Mouse (Mus musculus) embryonic facial prominence, embryonic 11.5 days (tissue): ENCODE measurements at regions not wholly inside any gene's neighbourhood (a gene's known extent, or its start where the extent isn't known, plus 50 kb on each side); places are given as distances from the start of the nearest gene placed in this dataset.

Experiments
- ATAC-seq: fragments of 200-750 bp; cut with Nextera tagmentation; replicated peaks from 2 replicates; pipeline ENCODE4 v1.8.0; 2017; ENCODE audit warnings: low read depth; ENCODE audit not compliant: insufficient number of reproducible peaks, low FRiP score, low TSS enrichment
- DNase-seq: peaks from one replicate; pipeline ENCODE4 v3.0.0-alpha.2; 2015; ENCODE audit warnings: low spot score
- H3K27ac ChIP-seq: fragments of 300-500 bp; sonication (generic); replicated peaks from 2 replicates; pipeline ENCODE4 v1.5.1; 2014; ENCODE audit warnings: mild to moderate bottlenecking, low read depth, low read length, control low read depth
- H3K27me3 ChIP-seq: fragments of 300-500 bp; sonication (generic); 2 replicates; pipeline ENCODE4 v1.6.1; 2014; ENCODE audit warnings: mild to moderate bottlenecking, low read length, moderate library complexity, mixed read lengths; ENCODE audit not compliant: control insufficient read depth, insufficient read depth
- H3K36me3 ChIP-seq: fragments of 300-500 bp; sonication (generic); replicated peaks from 2 replicates; pipeline ENCODE4 v1.6.1; 2014; ENCODE audit warnings: low read depth, mild to moderate bottlenecking, low read length, moderate library complexity, mixed read lengths; ENCODE audit not compliant: control insufficient read depth, insufficient read depth
- H3K4me1 ChIP-seq: fragments of 300-500 bp; sonication (generic); 2 replicates; pipeline ENCODE4 v1.6.1; 2014; ENCODE audit warnings: low read length, mixed read lengths; ENCODE audit not compliant: control insufficient read depth, insufficient read depth
- H3K4me2 ChIP-seq: fragments of 300-500 bp; sonication (generic); 2 replicates; pipeline ENCODE4 v1.6.1; 2014; ENCODE audit warnings: low read depth, mild to moderate bottlenecking, control low read depth, low read length, moderate library complexity
- H3K4me3 ChIP-seq: fragments of 300-500 bp; sonication (generic); 2 replicates; pipeline ENCODE4 v1.5.1; 2014; ENCODE audit warnings: low read depth, low read length, control low read depth
- H3K9ac ChIP-seq: fragments of 300-500 bp; sonication (generic); replicated peaks from 2 replicates; pipeline ENCODE4 v1.6.1; 2014; ENCODE audit warnings: mild to moderate bottlenecking, control low read depth, low read length
- H3K9me3 ChIP-seq: fragments of 300-500 bp; sonication (generic); replicated peaks from 2 replicates; pipeline ENCODE4 v1.6.1; 2016; ENCODE audit warnings: mild to moderate bottlenecking, low read length, inconsistent platforms, mixed read lengths; ENCODE audit not compliant: control insufficient read depth
- WGBS: fragments of 180-500 bp; shearing (Covaris S2); extraction: QIAGEN DNeasy Blood & Tissue Kit; methylation state at CpG from one replicate; pipeline ENCODE4 v1.1.7; 2014; 5-methylcytosine and 5-hydroxymethylcytosine counted together

- no peaks in the 10 kb centered on the region for H3K9me3 ChIP-seq
- no peak overlapping the region for H3K4me3 ChIP-seq
- no peak overlapping the region for H3K27ac ChIP-seq
- H3K4me2 ChIP-seq, result no peak overlapping the region
- H3K27me3 ChIP-seq, result no peaks in the 10 kb centered on the region
- ATAC-seq, result no peak
- H3K9ac ChIP-seq, result no peak overlapping the region
- whole genome bisulfite sequencing, result 83% methylated on average over 4 of the region's 4 CpGs
- no peaks in the 10 kb centered on the region for H3K36me3 ChIP-seq
- H3K4me1 ChIP-seq, result no peaks in the 10 kb centered on the region
- no peak for DNase-seq
Measured at GRCm38 (mm10) chr3:21634675-21635204, 441.7 kb upstream of the Tbl1xr1 start.

GRCm38 (mm10) chr3:21638886-21639285 lies 437.6 kb upstream of the Tbl1xr1 start:
- Histone ChIP-seq H3K4me1 (no peaks in the 10 kb centered on the region), H3K4me3 (no peak overlapping the region), H3K4me2 (no peak overlapping the region), H3K27ac (no peak overlapping the region), H3K9me3 (no peaks in the 10 kb centered on the region), H3K36me3 (no peaks in the 10 kb centered on the region), H3K9ac (no peak overlapping the region), H3K27me3 (no peaks in the 10 kb centered on the region)
- 81% methylated on average over 5 of the region's 5 CpGs for WGBS
- ATAC-seq, result no peak
- DNase-seq, result no peak

- DNase-seq (no peak), ATAC-seq (no peak)
- Histone ChIP-seq H3K36me3 (no peaks in the 10 kb centered on the region), H3K9ac (no peak overlapping the region), H3K9me3 (no peaks in the 10 kb centered on the region), H3K27ac (no peak overlapping the region), H3K27me3 (no peaks in the 10 kb centered on the region), H3K4me3 (no peak overlapping the region), H3K4me1 (no peaks in the 10 kb centered on the region), H3K4me2 (no peak overlapping the region)
- 57% methylated on average over 5 of the region's 5 CpGs for WGBS
Measured at GRCm38 (mm10) chr3:21639576-21639975, 436.9 kb upstream of the Tbl1xr1 start.

DNA sequence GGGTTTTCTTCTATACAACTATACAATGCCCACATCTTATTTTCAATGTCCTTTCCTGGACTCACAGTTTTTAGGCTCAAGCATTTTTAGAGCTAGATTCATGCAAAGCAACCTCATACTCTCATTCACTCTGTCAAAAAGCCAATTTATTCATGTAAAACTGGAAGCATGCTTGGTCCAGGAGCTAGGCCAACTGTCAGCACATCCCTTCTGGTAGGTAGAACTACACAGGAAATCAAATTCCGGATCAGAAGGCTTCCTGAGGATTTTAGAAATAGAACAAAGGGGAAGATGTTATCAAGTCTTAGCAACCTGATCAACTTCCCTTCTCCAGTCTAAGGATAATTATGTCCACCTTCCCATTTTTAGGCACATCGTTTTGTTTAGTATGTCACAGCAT lies 432.4 kb upstream of the Tbl1xr1 start:
- Histone ChIP-seq H3K4me2 (no peak overlapping the region), H3K4me3 (no peak overlapping the region), H3K4me1 (no peaks in the 10 kb centered on the region), H3K9ac (no peak overlapping the region), H3K27me3 (no peaks in the 10 kb centered on the region), H3K36me3 (no peaks in the 10 kb centered on the region), H3K9me3 (no peaks in the 10 kb centered on the region), H3K27ac (no peak overlapping the region)
- ATAC-seq, result no peak
- no peak for DNase-seq
- 61% methylated on average over 2 of the region's 2 CpGs for WGBS

DNA sequence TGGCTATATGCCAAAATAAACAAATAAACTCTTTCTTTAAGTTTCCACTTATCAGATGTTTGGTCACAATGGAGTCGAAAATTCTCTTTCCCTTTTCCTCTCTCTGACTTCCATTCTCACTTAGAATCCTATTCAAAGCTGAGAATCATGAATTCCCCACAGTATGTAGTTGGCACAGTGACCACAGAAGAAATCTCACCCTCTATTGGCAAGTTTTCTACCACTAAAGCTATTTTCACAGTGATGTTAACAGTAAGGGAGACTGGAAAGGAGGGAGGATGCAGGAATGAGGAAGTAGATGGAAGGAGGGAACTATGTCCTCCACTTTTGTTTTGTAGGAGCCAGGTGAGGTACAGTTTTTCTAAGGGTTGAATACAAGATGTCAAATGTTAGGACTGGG lies 431.2 kb upstream of the Tbl1xr1 start:
- H3K27me3 ChIP-seq, result no peaks in the 10 kb centered on the region
- no peaks in the 10 kb centered on the region for H3K9me3 ChIP-seq
- no peak overlapping the region for H3K4me3 ChIP-seq
- no peak overlapping the region for H3K27ac ChIP-seq
- no peak overlapping the region for H3K4me2 ChIP-seq
- no peak overlapping the region for H3K9ac ChIP-seq
- no peak for ATAC-seq
- 66% methylated on average over 1 of the region's 1 CpGs for WGBS
- no peak for DNase-seq
- H3K36me3 ChIP-seq, result no peaks in the 10 kb centered on the region
- H3K4me1 ChIP-seq, result no peaks in the 10 kb centered on the region

DNA sequence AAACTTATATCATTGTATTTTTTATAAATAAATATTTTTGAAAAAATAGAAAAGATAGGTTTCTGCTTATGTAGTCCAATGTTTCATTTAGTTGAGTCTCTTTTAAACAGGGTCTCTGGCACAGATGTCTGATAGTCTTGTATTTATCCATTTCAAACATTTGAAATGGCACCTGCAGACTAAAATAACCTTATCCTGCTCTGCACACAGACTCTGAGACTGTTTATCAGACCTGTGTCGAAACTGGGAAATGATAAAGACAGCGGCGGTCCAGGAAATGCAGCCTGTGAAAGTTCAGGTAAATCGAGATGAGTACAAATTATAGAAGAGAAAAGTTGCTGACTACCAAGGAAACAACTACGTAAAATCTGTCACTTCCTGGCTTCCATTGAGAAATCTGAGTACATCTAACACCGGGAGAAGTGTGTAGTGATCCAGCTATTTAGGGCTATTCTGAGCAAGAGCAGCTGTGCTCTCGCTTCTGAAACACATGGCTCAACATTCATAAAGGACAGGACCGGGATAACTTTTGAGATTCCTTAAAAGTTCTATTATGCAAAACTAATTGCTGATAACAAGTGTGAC lies 426.5 kb upstream of the Tbl1xr1 start:
- no peak overlapping the region for H3K4me3 ChIP-seq
- H3K4me2 ChIP-seq, result no peak overlapping the region
- DNase-seq (no peak), ATAC-seq (no peak)
- H3K27me3 ChIP-seq, result no peaks in the 10 kb centered on the region
- no peaks in the 10 kb centered on the region for H3K36me3 ChIP-seq
- H3K27ac ChIP-seq, result no peak overlapping the region
- no peaks in the 10 kb centered on the region for H3K9me3 ChIP-seq
- H3K4me1 ChIP-seq, result no peaks in the 10 kb centered on the region
- no peak overlapping the region for H3K9ac ChIP-seq
- WGBS, result 75% methylated on average over 8 of the region's 8 CpGs

- Histone ChIP-seq H3K27ac (no peak overlapping the region), H3K9me3 (no peaks in the 10 kb centered on the region), H3K9ac (no peak overlapping the region), H3K4me2 (no peak overlapping the region), H3K4me3 (no peak overlapping the region), H3K36me3 (no peaks in the 10 kb centered on the region), H3K27me3 (no peaks in the 10 kb centered on the region), H3K4me1 (no peaks in the 10 kb centered on the region)
- ATAC-seq (no peak), DNase-seq (no peak)
- WGBS, result 84% methylated on average over 2 of the region's 2 CpGs
Measured at GRCm38 (mm10) chr3:21655301-21655700, 421.2 kb upstream of the Tbl1xr1 start.

- DNase-seq, result no peak
- no peak overlapping the region for H3K27ac ChIP-seq
- 52% methylated on average over 5 of the region's 5 CpGs for WGBS
Measured at GRCm38 (mm10) chr3:21667349-21668143, 408.9 kb upstream of the Tbl1xr1 start.

More at GRCm38 (mm10) chr3:21667349-21668143, 408.9 kb upstream of the Tbl1xr1 start:
- Histone ChIP-seq H3K9ac (no peak overlapping the region), H3K4me3 (no peak overlapping the region), H3K4me1 (no peaks in the 10 kb centered on the region), H3K4me2 (no peak overlapping the region), H3K9me3 (no peaks in the 10 kb centered on the region), H3K36me3 (no peaks in the 10 kb centered on the region), H3K27me3 (no peaks in the 10 kb centered on the region)
- no peak for ATAC-seq
